Mouse (Mus musculus) stomach, embryonic 16.5 days (tissue): ENCODE data around the gene Ppp1r13b. TPM values are rescaled to one million over a fixed set of nuclear protein-coding genes. Genes with fewer than 3 reads are reported as not detected.

ENCODE experiments used
- ATAC-seq: fragments of 200-750 bp; cut with Nextera tagmentation; 2 replicates; pipeline ENCODE4 v1.8.0; 2017; ENCODE audit warnings: moderate number of reproducible peaks, moderate TSS enrichment; ENCODE audit not compliant: insufficient read depth, low FRiP score
- H3K27ac ChIP-seq: fragments of 300-500 bp; sonication (generic); 2 replicates; pipeline ENCODE4 v1.5.1; 2014; ENCODE audit warnings: low read length
- H3K27me3 ChIP-seq: fragments of 300-500 bp; sonication (generic); 2 replicates; pipeline ENCODE4 v1.6.1; 2014; ENCODE audit warnings: low read length, control low read depth, mixed read lengths; ENCODE audit not compliant: control insufficient read depth, insufficient read depth
- H3K36me3 ChIP-seq: fragments of 300-500 bp; sonication (generic); 2 replicates; pipeline ENCODE4 v1.6.1; 2014; ENCODE audit warnings: low read length; ENCODE audit not compliant: control insufficient read depth, insufficient read depth
- H3K4me1 ChIP-seq: fragments of 300-500 bp; sonication (generic); 2 replicates; pipeline ENCODE4 v1.6.1; 2014; ENCODE audit warnings: low read length, control low read depth, mixed read lengths; ENCODE audit not compliant: control insufficient read depth, insufficient read depth
- H3K4me2 ChIP-seq: fragments of 300-500 bp; sonication (generic); 2 replicates; pipeline ENCODE4 v1.6.1; 2014; ENCODE audit warnings: low read depth, low read length, mixed read lengths
- H3K4me3 ChIP-seq: fragments of 300-500 bp; sonication (generic); replicated peaks from 2 replicates; pipeline ENCODE4 v1.5.1; 2014; ENCODE audit warnings: mild to moderate bottlenecking, low read length
- H3K9ac ChIP-seq: fragments of 300-500 bp; sonication (generic); 2 replicates; pipeline ENCODE4 v1.6.1; 2014; ENCODE audit warnings: low read length
- H3K9me3 ChIP-seq: fragments of 300-500 bp; sonication (generic); replicated peaks from 2 replicates; pipeline ENCODE4 v1.6.1; 2016; ENCODE audit warnings: low read length, control low read depth; ENCODE audit not compliant: control insufficient read depth
- WGBS: fragments of 180-500 bp; shearing (Covaris S2); extraction: QIAGEN DNeasy Blood & Tissue Kit; methylation state at CpG from one replicate; pipeline ENCODE4 v1.1.7; 2014; 5-methylcytosine and 5-hydroxymethylcytosine counted together
- polyA plus RNA-seq: library from polyadenylated mRNA; unstranded; fragments of >200 nt; fragmentation: Nextera tagmentation; extraction: Ambion mirVana; gene quantifications from 2 replicates; pipeline ENCODE4 v1.2.1, GENCODE M21; 2015

Gene Ppp1r13b
- polyA plus RNA-seq, 1 experiment from 2014 or later = 8.3 TPM

DNA sequence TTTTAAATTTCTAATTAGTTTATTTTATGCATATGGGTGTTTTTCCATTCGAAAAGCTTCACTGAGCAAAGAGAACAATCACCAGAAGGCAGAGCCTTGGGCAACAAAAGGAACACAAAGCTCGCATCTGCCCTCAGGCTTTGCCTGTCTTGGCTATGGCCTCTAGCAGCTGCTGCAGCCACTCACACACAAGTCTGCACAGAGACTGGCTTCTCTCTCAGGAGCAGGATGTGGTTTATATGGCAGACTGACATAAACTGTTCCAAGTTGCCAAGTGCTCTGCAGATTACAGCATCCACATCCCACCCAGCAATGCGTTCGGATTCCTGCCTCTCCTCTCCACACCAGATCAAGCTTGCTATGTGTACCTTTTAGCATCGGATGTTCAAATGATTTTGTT, 56.2 kb downstream of the Ppp1r13b start:
- Histone ChIP-seq H3K4me1 (0 out of 2 replicates have a peak, but pooled peaks cover 3% of the 10 kb centered on the region), H3K27ac (no peak overlapping the region), H3K4me3 (no peak overlapping the region), H3K9ac (no peak overlapping the region), H3K36me3 (peaks cover 3% of the 10 kb centered on the region; the same call in 1 of the 2 replicates), H3K9me3 (no peaks in the 10 kb centered on the region), H3K4me2 (no peak overlapping the region), H3K27me3 (no peaks in the 10 kb centered on the region)
- 74% methylated on average over 5 of the region's 5 CpGs for WGBS
- no peak for ATAC-seq

DNA sequence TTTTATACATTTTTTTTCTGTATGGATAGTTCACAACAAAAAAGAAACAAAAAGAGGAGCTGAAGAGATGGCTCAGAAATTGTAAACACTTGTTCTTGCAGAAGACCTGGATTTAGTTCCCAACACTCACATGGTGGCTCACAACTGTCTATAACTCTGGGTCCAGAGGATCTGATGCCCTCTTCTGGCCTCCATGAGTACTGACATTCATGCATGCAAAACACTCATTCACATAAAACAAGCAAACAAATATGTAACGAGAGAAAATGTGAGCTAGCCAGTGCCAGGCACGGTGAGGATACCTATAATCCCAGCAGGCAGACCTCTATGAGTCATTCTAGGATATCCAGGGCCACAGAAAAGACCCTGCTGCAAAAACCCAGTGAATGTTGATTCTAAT, 56.7 kb downstream of the Ppp1r13b start:
- Histone ChIP-seq H3K4me3 (no peak overlapping the region), H3K27ac (no peak overlapping the region), H3K4me1 (0 out of 2 replicates have a peak, but pooled peaks cover 3% of the 10 kb centered on the region), H3K36me3 (peaks cover 3% of the 10 kb centered on the region; the same call in 1 of the 2 replicates), H3K9me3 (no peaks in the 10 kb centered on the region), H3K27me3 (no peaks in the 10 kb centered on the region), H3K4me2 (no peak overlapping the region), H3K9ac (no peak overlapping the region)
- ATAC-seq = no peak
- WGBS = 54% methylated on average over 2 of the region's 2 CpGs

DNA sequence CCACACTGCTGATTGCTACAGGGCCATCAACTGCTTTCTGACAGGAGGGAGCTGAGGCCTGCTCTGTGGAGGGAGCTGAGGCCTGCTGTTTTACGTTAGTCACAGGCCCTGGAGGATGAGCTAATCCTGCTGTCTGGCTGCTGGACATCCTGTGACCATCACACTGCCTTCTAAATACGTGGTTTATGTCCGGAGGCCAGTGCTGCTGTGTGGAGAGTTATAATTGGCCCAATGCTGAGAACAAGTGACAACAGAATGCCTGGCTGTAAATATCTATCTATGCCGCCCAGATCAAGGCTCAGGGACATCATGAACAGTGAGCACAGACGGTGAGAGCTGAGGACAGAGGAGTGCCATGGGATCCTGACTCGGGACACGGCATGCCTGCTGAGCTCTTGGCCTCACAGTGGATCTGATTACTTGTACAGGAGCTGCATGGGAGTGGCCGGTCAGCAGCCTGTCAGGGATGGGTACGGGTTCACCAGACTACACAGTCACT, 59.6 kb downstream of the Ppp1r13b start:
- Histone ChIP-seq H3K4me1 (0 out of 2 replicates have a peak, but pooled peaks cover 3% of the 10 kb centered on the region), H3K27ac (no peak overlapping the region), H3K36me3 (no peaks in the 10 kb centered on the region), H3K9ac (no peak overlapping the region), H3K4me2 (no peak overlapping the region), H3K27me3 (no peaks in the 10 kb centered on the region), H3K4me3 (no peak overlapping the region), H3K9me3 (no peaks in the 10 kb centered on the region)
- ATAC-seq = no peak
- 72% methylated on average over 9 of the region's 9 CpGs for WGBS

- no peaks in the 10 kb centered on the region for H3K36me3 ChIP-seq
- H3K4me3 ChIP-seq = no peak overlapping the region
- H3K9me3 ChIP-seq = no peaks in the 10 kb centered on the region
- no peaks in the 10 kb centered on the region for H3K27me3 ChIP-seq
- WGBS = 69% methylated on average over 10 of the region's 10 CpGs
- H3K9ac ChIP-seq = no peak overlapping the region
- no peak overlapping the region for H3K27ac ChIP-seq
- no peak overlapping the region for H3K4me2 ChIP-seq
- no peaks in the 10 kb centered on the region for H3K4me1 ChIP-seq
- no peak for ATAC-seq
Measured at GRCm38 (mm10) chr12:111846815-111847214, 61.1 kb downstream of the Ppp1r13b start.

DNA sequence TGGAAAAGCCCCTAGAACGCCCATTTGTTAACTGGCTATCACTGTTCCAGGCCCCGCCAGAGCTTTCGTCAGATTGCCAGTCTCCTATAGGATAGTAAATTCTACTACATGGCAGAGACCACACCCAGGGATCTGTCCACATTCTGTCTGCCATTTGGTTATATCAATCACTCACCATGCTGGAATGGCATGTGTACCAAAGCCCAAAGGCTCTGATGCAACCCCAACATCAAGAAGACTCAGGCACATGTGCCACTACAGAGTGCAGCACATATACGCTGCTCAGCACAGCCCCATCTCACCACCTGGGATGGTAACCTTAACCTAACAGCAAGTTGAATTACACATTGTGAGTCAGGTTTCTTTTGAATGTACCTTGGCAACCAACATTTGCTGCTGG, 62.0 kb downstream of the Ppp1r13b start:
- H3K9me3 ChIP-seq = no peaks in the 10 kb centered on the region
- H3K4me1 ChIP-seq = no peaks in the 10 kb centered on the region
- ATAC-seq = no peak
- H3K9ac ChIP-seq = no peak overlapping the region
- WGBS = 86% methylated on average over 4 of the region's 4 CpGs
- no peaks in the 10 kb centered on the region for H3K36me3 ChIP-seq
- H3K4me3 ChIP-seq = no peak overlapping the region
- no peak overlapping the region for H3K4me2 ChIP-seq
- no peaks in the 10 kb centered on the region for H3K27me3 ChIP-seq
- H3K27ac ChIP-seq = no peak overlapping the region

DNA sequence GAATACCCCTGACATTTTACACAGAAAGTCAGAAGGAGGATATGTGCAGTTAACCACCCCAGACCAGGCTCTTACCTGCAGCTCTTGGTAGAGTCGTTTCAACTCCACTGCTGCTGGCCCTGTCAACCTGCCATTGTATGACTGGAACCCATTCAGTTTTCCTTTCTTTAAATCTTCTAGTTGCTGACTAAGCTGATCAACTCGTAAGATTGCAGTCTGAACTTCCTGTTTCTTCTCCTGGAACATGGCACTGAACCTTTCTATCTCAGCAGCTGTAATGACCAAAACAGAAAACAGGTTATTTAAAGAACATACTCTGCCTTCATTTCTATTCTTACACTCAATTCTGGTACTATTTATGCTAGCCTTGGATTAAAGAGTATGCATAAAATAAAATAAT, 64.4 kb downstream of the Ppp1r13b start:
- Histone ChIP-seq H3K4me3 (no peak overlapping the region), H3K9me3 (no peaks in the 10 kb centered on the region), H3K36me3 (peaks cover 9% of the 10 kb centered on the region; the same call in 1 of the 2 replicates), H3K9ac (no peak overlapping the region), H3K4me2 (no peak overlapping the region), H3K27ac (no peak overlapping the region), H3K27me3 (no peaks in the 10 kb centered on the region), H3K4me1 (no peaks in the 10 kb centered on the region)
- no peak for ATAC-seq
- WGBS = 43% methylated on average over 2 of the region's 2 CpGs

DNA sequence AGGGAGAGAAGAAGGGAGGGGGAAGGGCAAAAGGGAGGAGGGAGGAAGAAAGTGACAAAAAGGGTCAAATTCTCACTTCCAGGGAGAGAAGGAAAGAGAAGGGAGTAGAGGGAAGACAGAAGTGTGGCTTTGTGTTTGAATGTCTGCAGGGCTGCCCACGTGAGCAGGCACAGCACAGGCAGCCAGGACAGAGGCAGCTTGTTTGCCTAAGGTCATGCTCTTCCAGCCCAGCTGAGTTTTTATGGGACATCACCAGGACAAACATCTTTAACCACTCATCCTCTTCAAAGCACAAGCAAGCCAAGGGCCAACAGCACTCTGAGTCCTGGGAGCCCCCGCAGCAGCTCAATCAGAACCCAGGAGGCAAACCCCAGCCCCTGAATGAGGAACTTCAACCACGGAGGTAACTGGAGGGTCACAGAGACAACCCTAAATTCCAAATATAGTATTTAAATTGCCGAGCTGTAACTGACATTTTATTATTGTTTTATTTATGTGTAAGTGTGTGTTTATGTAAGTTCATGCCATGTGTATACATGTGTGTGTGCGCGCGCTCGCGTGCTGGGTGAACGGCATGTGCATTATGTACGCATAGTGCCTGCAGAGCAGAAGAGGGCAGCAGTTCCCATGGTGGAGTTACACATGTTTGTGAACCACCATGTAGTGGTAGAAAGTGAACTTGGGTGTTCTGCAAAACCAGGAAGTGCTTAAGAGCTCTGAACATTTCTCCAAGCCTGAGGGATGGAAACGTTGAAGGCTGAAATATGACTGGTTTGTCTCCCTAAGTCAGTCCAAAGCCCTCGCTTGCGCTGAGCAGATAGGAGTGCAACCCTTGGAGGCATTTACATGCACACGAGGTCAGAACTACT, 65.1 kb downstream of the Ppp1r13b start:
- H3K9me3 ChIP-seq = no peaks in the 10 kb centered on the region
- H3K36me3 ChIP-seq = peaks cover 9% of the 10 kb centered on the region; the same call in 1 of the 2 replicates
- no peaks in the 10 kb centered on the region for H3K27me3 ChIP-seq
- no peak overlapping the region for H3K27ac ChIP-seq
- H3K4me2 ChIP-seq = no peak overlapping the region
- no peak for ATAC-seq
- H3K9ac ChIP-seq = no peak overlapping the region
- no peaks in the 10 kb centered on the region for H3K4me1 ChIP-seq
- H3K4me3 ChIP-seq = no peak overlapping the region
- WGBS = 70% methylated on average over 15 of the region's 15 CpGs

DNA sequence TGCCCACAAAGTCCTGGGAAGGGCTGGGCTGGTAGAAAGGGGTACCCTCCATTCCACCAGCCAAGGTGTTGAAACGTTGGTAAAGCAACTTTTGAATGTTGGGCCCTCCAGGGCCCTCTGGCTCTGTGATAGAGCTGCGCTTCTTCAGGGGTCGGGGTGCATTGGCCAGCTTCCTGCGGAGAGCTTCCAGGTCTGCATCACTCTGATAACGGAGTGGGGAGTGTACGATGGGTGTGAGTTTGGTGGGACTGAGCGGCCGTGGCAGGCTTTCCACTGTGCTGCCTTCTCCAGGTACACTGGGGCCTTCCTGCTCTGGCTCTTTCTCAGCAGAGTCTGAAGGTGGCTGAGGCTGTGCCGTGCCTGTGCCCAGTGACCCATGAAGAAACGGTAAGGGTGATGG, 74.5 kb downstream of the Ppp1r13b start:
- Histone ChIP-seq H3K27me3 (no peaks in the 10 kb centered on the region), H3K4me3 (no peak overlapping the region), H3K4me1 (no peaks in the 10 kb centered on the region), H3K9ac (no peak overlapping the region), H3K27ac (no peak overlapping the region), H3K9me3 (no peaks in the 10 kb centered on the region), H3K36me3 (peaks cover 29% of the 10 kb centered on the region), H3K4me2 (no peak overlapping the region)
- WGBS = 86% methylated on average over 10 of the region's 10 CpGs
- ATAC-seq = no peak

- Histone ChIP-seq H3K4me1 (no peaks in the 10 kb centered on the region), H3K4me2 (no peak overlapping the region), H3K27me3 (no peaks in the 10 kb centered on the region), H3K9ac (no peak overlapping the region), H3K36me3 (peaks cover 36% of the 10 kb centered on the region), H3K4me3 (no peak overlapping the region), H3K27ac (no peak overlapping the region), H3K9me3 (no peaks in the 10 kb centered on the region)
- no peak for ATAC-seq
- WGBS = 74% methylated on average over 5 of the region's 5 CpGs
Measured at GRCm38 (mm10) chr12:111832643-111833042, 75.3 kb downstream of the Ppp1r13b start.
